Mouse (Mus musculus): ENCODE data around the gene Map4. TPM values are rescaled to one million over a fixed set of nuclear protein-coding genes. Genes with fewer than 3 reads are reported as not detected.

The Map4 gene
- polyA plus RNA-seq, 1 experiment from 2014 or later: 7.7 TPM

- Histone ChIP-seq H3K4me1 (ENCODE audit: insufficient read depth) (no peaks in the 10 kb centered on the region), H3K27ac (ENCODE audit: low read depth) (no peak overlapping the region), H3K9me3 (ENCODE audit: low read length) (no peaks in the 10 kb centered on the region), H3K9ac (replicated peaks) (no peak overlapping the region), H3K4me2 (ENCODE audit: low read depth, low read length) (no peak overlapping the region), H3K36me3 (replicated peaks; ENCODE audit: insufficient read depth, low read length) (no peaks in the 10 kb centered on the region; the same call in 1 of the 2 replicates), H3K4me3 (ENCODE audit: low read depth, low read length) (no peak overlapping the region), H3K27me3 (ENCODE audit: insufficient read depth, low read length) (no peaks in the 10 kb centered on the region)
- ATAC-seq: no peak
- no peak for DNase-seq
- 77% methylated on average over 4 of the region's 4 CpGs for WGBS (ENCODE audit: insufficient replicate concordance)
- TF ChIP-seq EP300 (IDR thresholded peaks at IDR 0.05; ENCODE audit: low read depth) (no peak), CTCF (IDR thresholded peaks at IDR 0.05; ENCODE audit: low read depth) (no peak)
Measured at GRCm38 (mm10) chr9:109949801-109950200, 18.5 kb downstream of the Map4 start.

DNA sequence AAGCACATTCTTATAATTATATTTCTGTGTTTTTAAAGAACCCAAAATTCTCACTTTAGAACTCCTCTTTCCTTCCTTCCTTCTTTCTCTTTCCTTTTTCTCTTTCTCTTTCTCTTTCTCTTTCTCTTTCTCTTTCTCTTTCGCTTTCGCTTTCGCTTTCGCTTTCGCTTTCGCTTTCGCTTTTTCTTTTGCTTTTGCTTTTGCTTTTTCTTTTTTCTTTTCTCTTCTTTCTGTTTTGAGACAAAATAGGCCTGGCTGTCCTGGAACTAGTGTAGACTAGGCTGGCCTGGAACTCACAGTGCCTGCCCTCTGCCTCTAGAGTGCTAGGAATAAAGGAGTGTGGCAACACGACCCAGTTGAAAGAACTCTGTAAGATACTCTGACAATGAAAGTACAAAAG, 22.3 kb downstream of the Map4 start:
- H3K9ac ChIP-seq (replicated peaks): no peak overlapping the region
- WGBS (ENCODE audit: insufficient replicate concordance): 81% methylated on average over 8 of the region's 8 CpGs
- H3K9me3 ChIP-seq (ENCODE audit: low read length): no peaks in the 10 kb centered on the region
- DNase-seq: no peak
- no peak overlapping the region for H3K27ac ChIP-seq (ENCODE audit: low read depth)
- H3K4me1 ChIP-seq (ENCODE audit: insufficient read depth): no peaks in the 10 kb centered on the region
- H3K36me3 ChIP-seq (replicated peaks; ENCODE audit: insufficient read depth, low read length): no peaks in the 10 kb centered on the region; the same call in 1 of the 2 replicates
- H3K4me2 ChIP-seq (ENCODE audit: low read depth, low read length): no peak overlapping the region
- H3K27me3 ChIP-seq (ENCODE audit: insufficient read depth, low read length): no peaks in the 10 kb centered on the region
- H3K4me3 ChIP-seq (ENCODE audit: low read depth, low read length): no peak overlapping the region
- TF ChIP-seq CTCF (IDR thresholded peaks at IDR 0.05; ENCODE audit: low read depth): no peak
- TF ChIP-seq EP300 (IDR thresholded peaks at IDR 0.05; ENCODE audit: low read depth): no peak
- ATAC-seq: no peak

GRCm38 (mm10) chr9:109954631-109955030, 23.4 kb downstream of the Map4 start:
- Histone ChIP-seq H3K27ac (ENCODE audit: low read depth) (no peak overlapping the region), H3K36me3 (replicated peaks; ENCODE audit: insufficient read depth, low read length) (no peaks in the 10 kb centered on the region; the same call in 1 of the 2 replicates)
- ATAC-seq: no peak

GRCm38 (mm10) chr9:109959456-109960150, 28.3 kb downstream of the Map4 start:
- DNase-seq (peak; percentile 28), ATAC-seq (peak; percentile 92)
- Histone ChIP-seq H3K4me2 (ENCODE audit: low read depth, low read length) (0 out of 2 replicates have a peak overlapping the region, but pooled peaks have one; percentile 20), H3K4me3 (ENCODE audit: low read depth, low read length) (no peak overlapping the region), H3K36me3 (replicated peaks; ENCODE audit: insufficient read depth, low read length) (no peaks in the 10 kb centered on the region), H3K4me1 (ENCODE audit: insufficient read depth) (no peaks in the 10 kb centered on the region), H3K9ac (replicated peaks) (no peak overlapping the region), H3K27me3 (ENCODE audit: insufficient read depth, low read length) (no peaks in the 10 kb centered on the region), H3K27ac (ENCODE audit: low read depth) (peak overlapping the region; percentile 72), H3K9me3 (ENCODE audit: low read length) (no peaks in the 10 kb centered on the region)
- TF ChIP-seq EP300 (IDR thresholded peaks at IDR 0.05; ENCODE audit: low read depth): no peak
- no peak for TF ChIP-seq CTCF (IDR thresholded peaks at IDR 0.05; ENCODE audit: low read depth)
- 35% methylated on average over 5 of the region's 5 CpGs for WGBS (ENCODE audit: insufficient replicate concordance)

More at GRCm38 (mm10) chr9:109954631-109955030, 23.4 kb downstream of the Map4 start:
- no peaks in the 10 kb centered on the region for H3K9me3 ChIP-seq (ENCODE audit: low read length)
- no peak for DNase-seq
- TF ChIP-seq EP300 (IDR thresholded peaks at IDR 0.05; ENCODE audit: low read depth): no peak
- TF ChIP-seq CTCF (IDR thresholded peaks at IDR 0.05; ENCODE audit: low read depth): no peak
- H3K4me3 ChIP-seq (ENCODE audit: low read depth, low read length): no peak overlapping the region
- no peaks in the 10 kb centered on the region for H3K27me3 ChIP-seq (ENCODE audit: insufficient read depth, low read length)
- no peak overlapping the region for H3K4me2 ChIP-seq (ENCODE audit: low read depth, low read length)
- H3K4me1 ChIP-seq (ENCODE audit: insufficient read depth): no peaks in the 10 kb centered on the region
- no peak overlapping the region for H3K9ac ChIP-seq (replicated peaks)

- H3K36me3 ChIP-seq (replicated peaks; ENCODE audit: insufficient read depth, low read length): no peaks in the 10 kb centered on the region
- no peaks in the 10 kb centered on the region for H3K4me1 ChIP-seq (ENCODE audit: insufficient read depth)
- 80% methylated on average over 4 of the region's 4 CpGs for WGBS (ENCODE audit: insufficient replicate concordance)
- no peak overlapping the region for H3K4me3 ChIP-seq (ENCODE audit: low read depth, low read length)
- H3K27ac ChIP-seq (ENCODE audit: low read depth): peak overlapping the region; percentile 72
- TF ChIP-seq EP300 (IDR thresholded peaks at IDR 0.05; ENCODE audit: low read depth) (no peak), CTCF (IDR thresholded peaks at IDR 0.05; ENCODE audit: low read depth) (no peak)
- no peaks in the 10 kb centered on the region for H3K9me3 ChIP-seq (ENCODE audit: low read length)
- no peak overlapping the region for H3K4me2 ChIP-seq (ENCODE audit: low read depth, low read length)
- ATAC-seq: no peak
- no peak for DNase-seq
- no peaks in the 10 kb centered on the region for H3K27me3 ChIP-seq (ENCODE audit: insufficient read depth, low read length)
- no peak overlapping the region for H3K9ac ChIP-seq (replicated peaks)
Measured at GRCm38 (mm10) chr9:109960593-109960992, 29.3 kb downstream of the Map4 start.

DNA sequence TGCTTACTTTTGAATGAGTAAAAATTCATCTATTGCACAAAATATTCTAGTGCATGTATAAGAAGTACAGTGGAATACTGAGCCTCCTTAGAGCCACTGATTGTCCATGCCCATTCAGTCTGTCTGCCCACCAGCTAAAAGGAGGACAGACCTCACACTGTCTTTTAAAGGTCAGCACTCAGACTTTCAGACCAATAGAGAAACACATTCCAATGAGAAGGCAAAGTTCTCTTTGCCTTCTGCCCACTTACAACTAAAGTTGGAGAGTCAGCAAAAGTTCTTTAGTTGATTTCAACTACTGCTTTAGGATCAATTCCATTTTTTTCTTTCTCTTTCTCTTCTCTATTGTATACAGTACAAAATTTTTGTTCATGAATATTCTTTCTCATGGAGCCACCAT, 33.5 kb downstream of the Map4 start:
- no peak for DNase-seq
- no peaks in the 10 kb centered on the region for H3K9me3 ChIP-seq (ENCODE audit: low read length)
- H3K27me3 ChIP-seq (ENCODE audit: insufficient read depth, low read length): no peaks in the 10 kb centered on the region
- ATAC-seq: no peak
- no peak overlapping the region for H3K4me2 ChIP-seq (ENCODE audit: low read depth, low read length)
- no peak overlapping the region for H3K27ac ChIP-seq (ENCODE audit: low read depth)
- TF ChIP-seq CTCF (IDR thresholded peaks at IDR 0.05; ENCODE audit: low read depth) (no peak), EP300 (IDR thresholded peaks at IDR 0.05; ENCODE audit: low read depth) (no peak)
- no peak overlapping the region for H3K9ac ChIP-seq (replicated peaks)
- H3K36me3 ChIP-seq (replicated peaks; ENCODE audit: insufficient read depth, low read length): no peaks in the 10 kb centered on the region
- no peak overlapping the region for H3K4me3 ChIP-seq (ENCODE audit: low read depth, low read length)
- peaks cover 5% of the 10 kb centered on the region for H3K4me1 ChIP-seq (ENCODE audit: insufficient read depth)

Data from liver, postnatal 0 days (tissue).